Mouse (Mus musculus) kidney, adult 2 months (tissue): Measurements from ENCODE around the gene Ostm1. TPM values are rescaled to one million over a fixed set of nuclear protein-coding genes. Genes with fewer than 3 reads are reported as not detected.

Source experiments
- DNase-seq: peaks from one replicate; pipeline ENCODE4 v3.0.0; 2021
- H3K27ac ChIP-seq: fragments of 200-500 bp; 2 replicates; pipeline ENCODE4 v1.5.1; 2012; ENCODE audit warnings: low read depth, low read length, control low read depth, inconsistent platforms; ENCODE audit not compliant: insufficient read depth
- H3K27me3 ChIP-seq: fragments of 200-500 bp; replicated peaks from 2 replicates; pipeline ENCODE4 v1.6.1; 2012; ENCODE audit warnings: mild to moderate bottlenecking, moderate library complexity, low read length, inconsistent platforms; ENCODE audit not compliant: control insufficient read depth, insufficient read depth
- H3K36me3 ChIP-seq: fragments of 200-500 bp; 2 replicates; pipeline ENCODE4 v1.6.1; 2012; ENCODE audit warnings: mild to moderate bottlenecking, moderate library complexity, low read length, inconsistent platforms; ENCODE audit not compliant: control insufficient read depth, insufficient read depth
- H3K4me1 ChIP-seq: fragments of 200-500 bp; 2 replicates; pipeline ENCODE4 v1.6.1; 2011; ENCODE audit warnings: low read length; ENCODE audit not compliant: control insufficient read depth, insufficient read depth
- H3K4me3 ChIP-seq: fragments of 200-500 bp; 2 replicates; pipeline ENCODE4 v1.5.1; 2011; ENCODE audit warnings: mild to moderate bottlenecking, low read depth, low read length, control low read depth; ENCODE audit not compliant: insufficient read depth
- CTCF ChIP-seq: fragments of 200-500 bp; conservative IDR thresholded peaks from 2 replicates; pipeline ENCODE4 v1.5.1; 2011; ENCODE audit warnings: low read depth, mild to moderate bottlenecking, control low read depth, low read length, moderate library complexity, mixed read lengths; ENCODE audit not compliant: insufficient read depth, insufficient read length
- POLR2A ChIP-seq: fragments of 200-500 bp; IDR thresholded peaks from one replicate; pipeline ENCODE4 v1.6.1; 2011; ENCODE audit warnings: low read depth, low read length, control low read depth
- WGBS: fragments of 180-500 bp; shearing (Covaris S2); methylation state at CpG from one replicate; pipeline ENCODE4 v1.1.7; 2018; 5-methylcytosine and 5-hydroxymethylcytosine counted together
- polyA plus RNA-seq: library from polyadenylated mRNA; depleted of rRNA; stranded (reverse); fragments of >200 nt; gene quantifications from 2 replicates; pipeline ENCODE4 v1.2.3, GENCODE M21; 2012

Gene Ostm1
- polyA plus RNA-seq, 1 experiment: 15.5 TPM

DNA sequence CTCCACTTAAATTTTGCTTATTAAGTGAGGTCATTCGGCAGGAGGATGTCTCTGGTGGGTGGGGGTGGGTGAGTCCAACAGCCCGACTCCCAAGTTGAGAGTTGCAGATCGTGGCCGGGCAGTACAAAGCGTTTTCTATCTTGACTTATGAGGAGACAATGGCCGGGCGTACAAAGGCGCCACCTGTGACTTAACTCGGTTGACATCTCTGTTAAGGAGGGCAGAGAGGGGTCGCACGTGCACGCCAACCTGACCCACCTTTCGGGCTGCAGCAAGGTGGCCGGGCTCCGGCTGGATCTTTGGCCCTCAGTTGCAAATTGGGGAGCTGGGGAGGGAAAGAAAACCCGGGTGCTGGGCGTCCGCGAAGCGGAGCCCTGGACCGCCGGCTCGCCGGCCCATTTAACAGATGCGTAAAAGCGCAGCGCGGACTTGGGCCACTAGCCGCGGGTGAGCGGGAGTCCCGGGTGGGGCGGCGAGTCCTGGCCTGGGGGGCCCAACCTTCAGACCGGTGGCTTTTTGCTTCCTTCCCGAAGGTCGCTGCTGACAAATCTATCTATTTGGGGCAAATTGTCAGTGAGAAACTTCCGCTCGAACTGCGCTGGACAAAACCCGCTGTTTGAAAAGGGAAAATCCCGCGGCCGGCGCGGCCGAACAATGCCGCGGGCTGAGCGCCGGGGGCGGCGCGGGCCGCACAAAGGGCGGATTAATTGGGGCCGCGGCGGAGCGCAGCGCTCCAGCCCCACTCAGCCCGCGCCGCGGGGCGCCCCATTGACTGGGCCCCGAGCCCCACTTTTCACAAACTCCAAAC, 7.8 kb downstream of the Ostm1 start:
- no peaks in the 10 kb centered on the region for H3K4me1 ChIP-seq

DNA sequence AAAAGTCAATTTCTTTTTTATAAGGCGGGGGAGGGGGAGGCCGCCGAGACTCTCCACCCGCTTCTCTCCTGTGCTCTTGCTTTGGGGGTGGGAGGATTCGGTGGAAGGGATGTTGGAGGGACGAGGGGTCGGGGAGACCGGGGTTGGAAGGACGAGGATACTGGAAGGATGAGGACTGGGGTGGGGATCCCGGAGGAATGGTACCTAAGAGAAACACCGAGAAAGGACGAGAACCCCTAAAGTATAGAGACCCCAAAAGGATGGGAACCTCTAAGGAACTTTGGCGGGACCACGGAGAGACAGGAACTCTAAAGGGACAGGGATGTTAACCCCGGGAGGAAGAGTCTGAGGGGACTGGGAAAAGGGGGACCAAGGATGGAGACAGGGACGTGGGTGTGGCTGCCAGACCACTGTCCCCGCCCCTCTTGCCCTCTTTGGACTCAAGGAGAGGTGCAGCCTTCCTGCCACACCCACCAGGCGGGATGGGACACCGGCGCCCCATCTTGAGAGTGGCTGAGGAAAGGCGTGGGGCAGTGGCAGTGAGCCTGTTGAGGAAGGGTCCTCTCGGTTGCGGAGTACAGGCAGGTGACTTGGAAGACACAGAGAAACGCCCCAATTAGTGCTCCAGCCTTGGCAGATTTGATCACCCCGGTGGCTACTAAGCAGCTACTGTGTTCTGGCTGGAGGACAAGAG, 8.5 kb downstream of the Ostm1 start:
- Histone ChIP-seq H3K4me3 (no peak overlapping the region), H3K27me3 (peaks cover 13% of the 10 kb centered on the region), H3K4me1 (no peaks in the 10 kb centered on the region), H3K27ac (no peak overlapping the region), H3K36me3 (no peaks in the 10 kb centered on the region)
- TF ChIP-seq POLR2A (no peak), CTCF (no peak)
- WGBS: 5% methylated on average over 25 of the region's 25 CpGs
- DNase-seq: no peak

More for the DNA sequence above, 7.8 kb downstream of the Ostm1 start:
- Histone ChIP-seq H3K27me3 (peaks cover 13% of the 10 kb centered on the region), H3K36me3 (no peaks in the 10 kb centered on the region), H3K4me3 (no peak overlapping the region), H3K27ac (no peak overlapping the region)
- no peak for TF ChIP-seq POLR2A
- no peak for TF ChIP-seq CTCF
- 1% methylated on average over 67 of the region's 67 CpGs for WGBS
- no peak for DNase-seq

DNA sequence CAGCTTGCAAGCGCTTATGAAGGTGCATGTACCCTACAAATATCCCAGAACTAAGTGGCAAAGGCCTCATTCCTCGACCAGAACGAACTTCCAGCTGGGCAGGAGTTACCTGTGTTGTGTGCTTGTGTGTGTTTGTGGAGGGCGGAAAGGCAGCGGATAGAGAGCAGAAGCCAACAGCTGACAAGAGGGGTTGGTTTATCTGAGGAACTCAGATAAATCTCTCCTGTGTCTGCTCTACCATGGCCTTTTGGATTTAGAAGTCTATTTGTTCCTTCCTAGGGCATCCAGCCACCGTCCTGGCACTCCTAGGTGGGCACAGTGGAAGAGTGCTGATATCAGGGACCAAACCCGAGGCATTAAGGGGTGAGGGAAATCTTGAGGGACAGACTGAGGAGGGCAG, 9.6 kb downstream of the Ostm1 start:
- H3K27me3 ChIP-seq: peaks cover 13% of the 10 kb centered on the region
- no peaks in the 10 kb centered on the region for H3K4me1 ChIP-seq
- no peak overlapping the region for H3K4me3 ChIP-seq
- 42% methylated on average over 7 of the region's 7 CpGs for WGBS
- no peak for TF ChIP-seq CTCF
- H3K27ac ChIP-seq: no peak overlapping the region
- DNase-seq: no peak
- no peaks in the 10 kb centered on the region for H3K36me3 ChIP-seq

DNA sequence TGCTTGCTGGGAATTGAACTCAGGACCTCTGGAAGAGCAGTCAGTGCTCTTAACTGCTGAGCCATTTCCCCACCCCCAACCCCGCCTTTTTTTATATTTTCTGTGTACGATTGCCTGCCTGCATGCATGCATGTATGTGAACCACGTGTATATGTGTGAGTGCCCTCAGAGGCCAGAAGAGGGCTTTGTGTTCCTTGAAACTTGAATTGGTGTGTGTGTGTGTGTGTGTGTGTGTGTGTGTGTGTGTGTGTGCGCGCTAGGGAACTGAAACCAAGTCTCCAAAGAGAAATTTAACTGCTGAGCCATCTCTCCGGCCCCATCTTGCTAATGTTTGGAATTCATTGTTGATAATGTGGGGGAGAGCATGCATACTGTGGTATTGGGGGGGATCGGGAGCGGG, 15.0 kb downstream of the Ostm1 start:
- no peaks in the 10 kb centered on the region for H3K27me3 ChIP-seq
- WGBS: 79% methylated on average over 8 of the region's 8 CpGs
- TF ChIP-seq CTCF (no peak), POLR2A (no peak)

DNA sequence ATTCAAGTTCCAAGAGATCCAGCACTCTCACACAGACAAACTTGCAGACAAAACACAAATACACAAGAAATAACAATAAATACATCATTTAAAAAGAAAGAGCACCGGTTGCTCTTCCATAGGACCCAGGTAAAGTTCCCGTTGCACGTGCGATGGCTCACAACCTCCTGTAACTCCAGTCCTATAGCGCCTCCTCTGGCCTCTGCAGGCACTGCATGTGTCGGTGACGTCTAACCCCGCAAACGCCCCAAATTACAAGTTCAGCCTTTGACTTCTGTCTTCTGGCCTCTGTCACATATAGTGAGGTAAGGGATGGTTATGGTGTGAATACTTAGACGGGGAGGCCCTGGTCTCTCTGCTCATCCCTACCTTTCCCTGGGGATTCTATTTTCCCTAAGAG, 17.9 kb downstream of the Ostm1 start:
- Histone ChIP-seq H3K27me3 (peaks cover 1% of the 10 kb centered on the region; the same call in 1 of the 2 replicates), H3K4me3 (no peak overlapping the region), H3K36me3 (no peaks in the 10 kb centered on the region), H3K27ac (no peak overlapping the region), H3K4me1 (no peaks in the 10 kb centered on the region)
- WGBS: 31% methylated on average over 10 of the region's 10 CpGs
- TF ChIP-seq CTCF (peak; percentile 49), POLR2A (no peak)
- no peak for DNase-seq

More for the DNA sequence above, 15.0 kb downstream of the Ostm1 start:
- H3K27ac ChIP-seq: no peak overlapping the region
- H3K36me3 ChIP-seq: no peaks in the 10 kb centered on the region
- no peaks in the 10 kb centered on the region for H3K4me1 ChIP-seq
- no peak overlapping the region for H3K4me3 ChIP-seq
- no peak for DNase-seq

DNA sequence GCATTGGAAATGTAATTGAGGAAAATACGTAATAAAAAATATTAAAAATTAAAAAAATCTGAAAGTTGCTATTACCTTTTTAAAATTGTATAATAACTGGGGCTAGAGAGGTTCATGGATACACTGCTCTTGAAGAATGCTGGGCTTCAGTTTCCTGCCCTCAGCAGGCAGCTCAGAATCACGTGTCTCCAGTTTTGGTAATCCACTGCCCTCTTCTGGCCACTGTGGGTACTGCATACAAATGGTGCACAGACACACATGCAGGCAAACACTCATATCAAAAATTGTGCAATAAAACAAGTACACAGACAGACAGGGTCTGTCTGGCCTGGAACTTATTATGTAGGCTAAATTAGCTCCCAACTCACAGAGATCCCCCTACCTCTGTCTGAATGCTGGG, 21.3 kb downstream of the Ostm1 start:
- no peaks in the 10 kb centered on the region for H3K4me1 ChIP-seq
- H3K36me3 ChIP-seq: no peaks in the 10 kb centered on the region
- peaks cover 1% of the 10 kb centered on the region; the same call in 1 of the 2 replicates for H3K27me3 ChIP-seq
- DNase-seq: no peak
- H3K27ac ChIP-seq: no peak overlapping the region
- no peak for TF ChIP-seq POLR2A
- peak; percentile 36 for TF ChIP-seq CTCF
- 57% methylated on average over 2 of the region's 2 CpGs for WGBS
- no peak overlapping the region for H3K4me3 ChIP-seq

DNA sequence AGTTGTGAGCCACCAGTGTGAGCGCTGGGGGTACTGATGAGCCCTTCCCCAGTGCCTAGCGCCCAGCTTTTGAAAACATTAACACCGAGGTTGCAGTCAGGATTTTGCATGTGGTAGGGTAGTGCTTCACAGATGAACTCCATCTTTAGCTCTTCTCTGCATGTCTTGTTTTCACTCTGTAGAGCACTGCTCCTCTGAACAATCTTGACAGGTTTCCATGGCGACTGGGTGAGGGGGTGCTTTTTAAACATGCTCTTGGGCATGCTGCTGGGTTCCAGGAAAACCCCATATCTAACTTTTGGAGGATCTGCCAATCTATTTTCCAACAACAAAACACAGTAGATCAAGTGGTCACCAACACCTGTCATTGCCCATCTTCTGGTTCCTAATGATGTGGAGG, 23.1 kb downstream of the Ostm1 start:
- 85% methylated on average over 4 of the region's 4 CpGs for WGBS

More for the DNA sequence above, 23.1 kb downstream of the Ostm1 start:
- H3K4me3 ChIP-seq: no peak overlapping the region
- TF ChIP-seq CTCF: no peak
- TF ChIP-seq POLR2A: no peak
- no peak overlapping the region for H3K27ac ChIP-seq
- H3K4me1 ChIP-seq: no peaks in the 10 kb centered on the region
- H3K27me3 ChIP-seq: peaks cover 1% of the 10 kb centered on the region; the same call in 1 of the 2 replicates
- no peaks in the 10 kb centered on the region for H3K36me3 ChIP-seq
- DNase-seq: no peak
